Mouse (Mus musculus) ovary, postnatal 36 days (tissue): ENCODE measurements at regions not wholly inside any gene's neighbourhood (a gene's known extent, or its start where the extent isn't known, plus 50 kb on each side); places are given as distances from the start of the nearest gene placed in this dataset.

Experiments
- DNase-seq: peaks from one replicate; pipeline ENCODE4 v3.0.0; 2022; ENCODE audit warnings: low spot score, mixed read lengths

GRCm38 (mm10) chr13:90292124-90292523, 202.7 kb upstream of the Xrcc4 start:
- no peak for DNase-seq

- no peak for DNase-seq
Observed at GRCm38 (mm10) chr13:90280976-90281375, 191.6 kb upstream of the Xrcc4 start.

GRCm38 (mm10) chr13:90279786-90280382, 190.5 kb upstream of the Xrcc4 start:
- DNase-seq: no peak

- no peak for DNase-seq
Observed at GRCm38 (mm10) chr13:90279355-90279754, 189.9 kb upstream of the Xrcc4 start.

GRCm38 (mm10) chr13:90259071-90259742, 169.8 kb upstream of the Xrcc4 start:
- DNase-seq: no peak

- no peak for DNase-seq
Observed at GRCm38 (mm10) chr13:90252981-90253380, 163.6 kb upstream of the Xrcc4 start.

GRCm38 (mm10) chr13:90245997-90246765, 156.8 kb upstream of the Xrcc4 start:
- no peak for DNase-seq

GRCm38 (mm10) chr13:90238331-90238730, 148.9 kb upstream of the Xrcc4 start:
- no peak for DNase-seq

- DNase-seq: no peak
Observed at GRCm38 (mm10) chr13:90233986-90234385, 144.6 kb upstream of the Xrcc4 start.

GRCm38 (mm10) chr13:90233561-90233960, 144.2 kb upstream of the Xrcc4 start:
- DNase-seq: no peak

GRCm38 (mm10) chr13:90229106-90229505, 139.7 kb upstream of the Xrcc4 start:
- no peak for DNase-seq

- no peak for DNase-seq
Observed at GRCm38 (mm10) chr13:90226212-90226611, 136.8 kb upstream of the Xrcc4 start.

- no peak for DNase-seq
Observed at GRCm38 (mm10) chr13:90212390-90212789, 123.0 kb upstream of the Xrcc4 start.

- no peak for DNase-seq
Observed at GRCm38 (mm10) chr13:90207875-90208274, 118.5 kb upstream of the Xrcc4 start.
